Mouse (Mus musculus): ENCODE data around the gene Vmn1r82. TPM values are rescaled to one million over a fixed set of nuclear protein-coding genes. Genes with fewer than 3 reads are reported as not detected.

Vmn1r82 gene
- not detected for polyA plus RNA-seq (2014; fragmentation: Illumina TruSeq; extraction: RNeasy Lipid Tissue Mini Kit (QIAGEN cat#74804); ENCODE audit: low read depth, low replicate concordance)

DNA sequence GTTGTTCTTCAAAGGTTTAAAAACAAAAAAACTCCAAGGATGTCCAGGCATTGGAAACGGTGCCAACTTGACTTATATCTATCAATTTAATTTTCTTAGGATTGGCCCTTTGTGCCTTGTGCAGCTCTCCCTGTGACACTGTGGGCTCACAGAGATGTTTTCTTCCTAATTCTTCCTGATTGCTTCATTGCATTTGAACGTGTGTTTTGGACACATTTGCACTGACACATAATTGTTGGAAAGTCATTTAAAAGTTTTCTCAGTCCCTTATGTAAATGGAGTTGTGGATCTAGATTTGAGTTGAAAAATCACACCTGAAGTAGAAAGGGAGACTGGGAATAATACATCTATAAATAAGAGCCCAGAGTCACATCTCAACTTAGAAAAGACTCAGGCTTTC lies at the start of gene Vmn1r82:
Gene Vmn1r82 (plus strand): TSS at position 301 of the 400 bp plus-strand sequence.

GRCm38 (mm10) chr7:12268169-12268568 lies 32.1 kb upstream of the Vmn1r82 start, which contains the start of gene Vmn1r81:
TSS of gene Vmn1r81 (minus strand) at chr7:12268269.

DNA sequence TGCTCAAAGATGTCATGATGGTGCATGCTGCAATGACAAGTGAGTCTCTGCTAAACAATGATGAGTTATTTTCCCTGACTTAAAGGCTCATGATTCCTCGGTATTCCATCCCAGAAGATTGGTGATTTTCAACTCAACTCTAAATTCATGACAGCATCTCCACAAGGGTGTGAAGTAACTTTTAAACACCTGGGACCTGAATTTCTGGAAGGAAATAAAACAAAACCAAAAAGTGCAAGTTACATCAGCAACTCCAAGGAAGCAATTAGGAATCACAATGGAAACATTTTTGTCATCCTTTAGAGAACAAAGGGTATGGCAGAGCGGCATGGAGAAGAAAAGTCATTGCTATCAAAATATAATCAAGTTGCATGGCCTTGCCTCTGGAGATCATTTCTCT lies 29.2 kb downstream of the Vmn1r82 start, which contains the start of gene Vmn1r83:
Gene Vmn1r83 (minus strand): TSS at position 101 of the 400 bp plus-strand sequence.

Other genes starting within 250 kb of the Vmn1r82 start
- gene Vmn1r78, start 150.2 kb upstream of the Vmn1r82 start, polyA plus RNA-seq (2014; fragmentation: Illumina TruSeq; extraction: RNeasy Lipid Tissue Mini Kit (QIAGEN cat#74804); ENCODE audit: low read depth, low replicate concordance): not detected
- not detected for gene Vmn1r79, start 129.2 kb upstream of the Vmn1r82 start, polyA plus RNA-seq (2014; fragmentation: Illumina TruSeq; extraction: RNeasy Lipid Tissue Mini Kit (QIAGEN cat#74804); ENCODE audit: low read depth, low replicate concordance)
- not detected for gene Vmn1r80, start 111.1 kb upstream of the Vmn1r82 start, polyA plus RNA-seq (2014; fragmentation: Illumina TruSeq; extraction: RNeasy Lipid Tissue Mini Kit (QIAGEN cat#74804); ENCODE audit: low read depth, low replicate concordance)
- not detected for gene Vmn1r81, start 32.2 kb upstream of the Vmn1r82 start, polyA plus RNA-seq (2014; fragmentation: Illumina TruSeq; extraction: RNeasy Lipid Tissue Mini Kit (QIAGEN cat#74804); ENCODE audit: low read depth, low replicate concordance)
- not detected for gene Vmn1r83, start 29.1 kb downstream of the Vmn1r82 start, polyA plus RNA-seq (2014; fragmentation: Illumina TruSeq; extraction: RNeasy Lipid Tissue Mini Kit (QIAGEN cat#74804); ENCODE audit: low read depth, low replicate concordance)
- gene Vmn1r84, start 68.8 kb downstream of the Vmn1r82 start, polyA plus RNA-seq (2014; fragmentation: Illumina TruSeq; extraction: RNeasy Lipid Tissue Mini Kit (QIAGEN cat#74804); ENCODE audit: low read depth, low replicate concordance): not detected
- gene Zfp551, start 122.3 kb downstream of the Vmn1r82 start, polyA plus RNA-seq (2014; fragmentation: Illumina TruSeq; extraction: RNeasy Lipid Tissue Mini Kit (QIAGEN cat#74804); ENCODE audit: low read depth, low replicate concordance): 2.5 TPM
- 28.9 TPM for gene Zfp606, start 177.9 kb downstream of the Vmn1r82 start, polyA plus RNA-seq (2014; fragmentation: Illumina TruSeq; extraction: RNeasy Lipid Tissue Mini Kit (QIAGEN cat#74804); ENCODE audit: low read depth, low replicate concordance)
- not detected for gene 2900092C05Rik, start 212.1 kb downstream of the Vmn1r82 start, polyA plus RNA-seq (2014; fragmentation: Illumina TruSeq; extraction: RNeasy Lipid Tissue Mini Kit (QIAGEN cat#74804); ENCODE audit: low read depth, low replicate concordance)

Data from kidney, adult 10 weeks (tissue).